7 mouse cellular contexts compared by ENCODE assay signal in the genomic region with DNA sequence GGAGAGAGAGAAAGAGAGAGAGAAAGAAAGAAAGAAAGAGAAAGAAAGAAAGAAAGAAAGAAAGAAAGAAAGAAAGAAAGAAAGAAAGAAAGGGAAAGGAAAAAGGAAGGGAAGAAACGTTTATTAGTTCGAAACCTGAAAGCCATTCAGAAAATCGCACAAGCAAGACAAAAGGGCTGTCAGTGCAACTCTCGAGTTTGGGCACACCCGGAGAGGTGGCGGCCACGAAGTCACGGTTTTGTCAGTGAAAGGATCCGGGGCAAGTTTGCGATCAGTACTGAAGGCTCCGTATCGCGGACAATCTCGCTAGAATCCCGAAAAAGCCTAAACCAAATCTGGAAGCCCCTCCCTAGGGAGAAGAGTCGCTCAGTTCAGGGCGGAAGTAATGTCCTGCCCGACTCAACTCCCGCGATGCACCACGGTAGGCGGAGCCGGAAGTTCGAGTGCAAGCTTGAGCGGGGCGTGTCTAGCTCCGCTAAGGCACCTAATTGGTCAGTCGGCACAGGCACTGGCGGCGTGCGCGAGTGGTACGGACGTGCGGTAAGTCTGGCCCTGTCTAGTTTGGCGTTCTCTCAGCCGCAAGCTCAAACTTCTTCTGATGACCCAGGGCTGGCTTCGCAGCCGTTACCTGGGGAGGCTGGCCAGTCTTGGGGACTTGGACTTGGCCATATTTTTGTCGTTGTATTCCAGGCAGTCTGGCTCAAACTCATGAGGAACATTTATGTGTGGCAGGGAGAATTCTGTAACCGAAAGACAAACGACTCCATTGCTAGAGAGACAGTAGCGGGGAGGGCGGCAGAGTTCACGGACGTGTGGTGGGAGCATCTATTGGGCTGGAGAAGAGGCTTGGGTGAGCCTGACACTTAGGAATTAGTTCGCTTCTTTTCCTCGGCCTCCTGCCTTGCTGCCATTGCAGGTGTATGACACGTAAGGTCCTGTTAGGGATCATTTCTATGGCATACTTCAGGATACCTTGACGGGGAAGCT. TPM values are rescaled to one million over a fixed set of nuclear protein-coding genes. Genes with fewer than 3 reads are reported as not detected.
DNase-seq lines count a peak whose midpoint lies in the region; ATAC-seq lines count a peak whose summit lies in the region.

A gene (plus strand): TSS at position 465 of the 987 bp plus-strand sequence.

- peak within 1 kb of the TSS; percentile 68 for H3K9ac ChIP-seq in embryonic facial prominence, embryonic 11.5 days (replicated peaks; ENCODE audit: low read length)
- H3K9ac ChIP-seq in midbrain, embryonic 13.5 days (replicated peaks): peak within 1 kb of the TSS; percentile 83

- peak within 1 kb of the TSS; percentile 60 for H3K4me3 ChIP-seq in embryonic facial prominence, embryonic 11.5 days (ENCODE audit: low read depth, low read length)
- H3K4me3 ChIP-seq in limb, embryonic 10.5 days: peak within 1 kb of the TSS; percentile 57
- peak within 1 kb of the TSS; percentile 66 for H3K4me3 ChIP-seq in midbrain, embryonic 13.5 days (replicated peaks)

- peak; percentile 99 for DNase-seq in adrenal gland, postnatal 14 days
- peak; percentile 100 for DNase-seq in embryonic facial prominence, embryonic 11.5 days (ENCODE audit: low spot score)
- DNase-seq in kidney, adult 11 months: peak; percentile 97
- peak; percentile 98 for DNase-seq in limb, embryonic 10.5 days (ENCODE audit: low spot score)
- DNase-seq in spleen, adult 12 weeks (ENCODE audit: low spot score): peak; percentile 95

- no peaks in the 10 kb centered on the region for H3K27me3 ChIP-seq in embryonic facial prominence, embryonic 11.5 days (ENCODE audit: control insufficient read depth, insufficient read depth, low read length)
- no peaks in the 10 kb centered on the region for H3K27me3 ChIP-seq in limb, embryonic 10.5 days (ENCODE audit: low read depth, poor library complexity, severe bottlenecking)
- H3K27me3 ChIP-seq in midbrain, embryonic 13.5 days: no peaks in the 10 kb centered on the region

- under 1% methylated on average over 50 of the region's 50 CpGs for WGBS in embryonic facial prominence, embryonic 11.5 days
- WGBS in limb, embryonic 10.5 days: under 1% methylated on average over 50 of the region's 50 CpGs
- WGBS in midbrain, embryonic 13.5 days: under 1% methylated on average over 50 of the region's 50 CpGs

- peak; percentile 99 for ATAC-seq in embryonic facial prominence, embryonic 11.5 days (replicated peaks; ENCODE audit: insufficient number of reproducible peaks, low FRiP score, low TSS enrichment, low read depth)
- peak; percentile 100 for ATAC-seq in granulocyte monocyte progenitor cell, adult 5-6 weeks (replicated peaks; ENCODE audit: poor library complexity, severe bottlenecking)
- ATAC-seq in midbrain, embryonic 13.5 days: peak; percentile 100

- H3K27ac ChIP-seq in embryonic facial prominence, embryonic 11.5 days (replicated peaks; ENCODE audit: low read depth, low read length): peak within 1 kb of the TSS; percentile 79
- H3K27ac ChIP-seq in limb, embryonic 10.5 days: peak within 1 kb of the TSS; percentile 87
- peak within 1 kb of the TSS; percentile 89 for H3K27ac ChIP-seq in midbrain, embryonic 13.5 days

- no peaks in the 10 kb centered on the region for H3K4me1 ChIP-seq in embryonic facial prominence, embryonic 11.5 days (ENCODE audit: control insufficient read depth, insufficient read depth, low read length)
- peaks cover 13% of the 10 kb centered on the region for H3K4me1 ChIP-seq in limb, embryonic 10.5 days
- H3K4me1 ChIP-seq in midbrain, embryonic 13.5 days (replicated peaks): peaks cover 15% of the 10 kb centered on the region

- H3K36me3 ChIP-seq in embryonic facial prominence, embryonic 11.5 days (replicated peaks; ENCODE audit: control insufficient read depth, insufficient read depth, low read depth, low read length): no peaks in the 10 kb centered on the region
- peaks cover 3% of the 10 kb centered on the region for H3K36me3 ChIP-seq in limb, embryonic 10.5 days
- peaks cover 1% of the 10 kb centered on the region for H3K36me3 ChIP-seq in midbrain, embryonic 13.5 days

- no peaks in the 10 kb centered on the region for H3K9me3 ChIP-seq in embryonic facial prominence, embryonic 11.5 days (replicated peaks; ENCODE audit: control insufficient read depth, low read length)
- H3K9me3 ChIP-seq in limb, embryonic 10.5 days (replicated peaks): no peaks in the 10 kb centered on the region
- H3K9me3 ChIP-seq in midbrain, embryonic 13.5 days: no peaks in the 10 kb centered on the region

- H3K4me2 ChIP-seq in embryonic facial prominence, embryonic 11.5 days (ENCODE audit: low read depth, low read length): peak within 1 kb of the TSS; percentile 83
- H3K4me2 ChIP-seq in midbrain, embryonic 13.5 days (replicated peaks): peak within 1 kb of the TSS; percentile 93

RNA-seq across cellular contexts. Expression of the gene that starts here (rescaled TPM):
- total RNA-seq in adrenal gland, postnatal 14 days (2021): 12.5 and 13.3 TPM in 2 replicates
- 27.2 and 29.7 TPM in 2 replicates for polyA plus RNA-seq in embryonic facial prominence, embryonic 11.5 days (2014; fragmentation: Nextera tagmentation; extraction: Ambion mirVana)
- total RNA-seq in granulocyte monocyte progenitor cell, adult 5-6 weeks (2014; fragmentation: Nextera tagmentation): 1.4 and 3.3 TPM in 2 replicates
- total RNA-seq in granulocyte monocyte progenitor cell, adult 5-6 weeks (2017): 10.9 and 11.6 TPM in 2 replicates
- polyA plus RNA-seq in limb, embryonic 10.5 days (2016; fragmentation: Nextera tagmentation; extraction: Ambion mirVana): 27.0 and 31.6 TPM in 2 replicates
- polyA plus RNA-seq in midbrain, embryonic 13.5 days (2015; fragmentation: Nextera tagmentation; extraction: Ambion mirVana): 27.8 and 30.5 TPM in 2 replicates

Comparison
In these comparisons a context has a peak if more than half of its experiments do, and no peak if none do; other contexts are left out.
1. Peak in every context shown above with its lines: DNase-seq, ATAC-seq, H3K4me3 ChIP-seq and H3K27ac ChIP-seq.